Comparison of ENCODE assay signal across 10 mouse cellular contexts in the genomic region with DNA sequence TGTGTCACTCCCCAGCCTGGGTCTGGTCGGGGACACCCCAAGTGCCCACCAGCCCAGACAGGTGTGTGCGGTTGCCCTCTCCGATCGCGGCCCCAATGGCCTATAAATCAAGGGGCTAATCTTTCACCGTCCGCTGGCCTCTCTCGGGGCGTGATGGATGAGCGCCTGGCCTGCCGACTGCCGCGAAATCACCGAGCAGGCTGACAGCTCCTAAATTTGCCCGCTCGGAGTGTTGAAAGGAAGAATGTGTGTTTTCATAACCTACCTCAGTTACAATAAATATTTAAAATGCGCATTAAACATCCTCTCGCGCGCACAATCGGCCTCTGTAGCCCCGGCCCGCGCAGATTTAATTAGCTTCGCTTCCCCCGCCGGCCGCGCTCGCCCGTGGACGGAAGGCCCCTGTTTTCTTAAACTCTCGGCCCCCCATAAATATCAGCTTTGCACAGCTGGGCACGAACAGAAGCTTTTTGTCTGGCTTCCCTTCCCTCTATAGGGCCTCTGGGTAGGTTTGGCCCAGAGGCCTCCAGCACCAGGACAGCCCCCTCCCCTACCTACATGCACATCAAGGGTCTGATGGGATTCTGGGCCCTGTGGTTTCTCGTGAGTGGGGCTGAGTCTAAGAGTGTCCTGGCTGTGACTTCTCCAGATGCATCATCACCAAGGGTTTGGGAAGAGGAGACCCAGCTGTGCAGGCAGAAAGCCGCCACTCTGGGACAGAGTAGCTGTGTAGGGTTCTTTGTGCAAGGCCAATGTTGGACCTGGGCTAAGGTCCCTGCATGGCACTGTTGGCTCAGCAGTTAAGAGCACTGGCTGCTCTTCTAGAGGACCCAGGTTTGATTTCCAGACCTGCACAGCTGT.
DNase-seq lines count a peak whose midpoint lies in the region; ATAC-seq and TF ChIP-seq lines count a peak whose summit lies in the region.
"Had no signal": no experiment of that assay in that cellular context is flagged by ENCODE, and none has a peak within 500 bp of the region (broad histone marks: within the 10 kb centered on the region; RNA-seq: fewer than 3 reads in every experiment).

No protein-coding gene starts in this region.

- H3K27me3 ChIP-seq in intestine, embryonic 14.5 days (replicated peaks; ENCODE audit: control insufficient read depth, insufficient read depth, low read length) = 0 out of 2 replicates have a peak, but pooled peaks cover 3% of the 10 kb centered on the region
- H3K27me3 ChIP-seq in intestine, postnatal 0 days (replicated peaks; ENCODE audit: control insufficient read depth, insufficient read depth, low read length) = peaks cover 4% of the 10 kb centered on the region; the same call in 1 of the 2 replicates
- H3K27me3 ChIP-seq in embryonic facial prominence, embryonic 14.5 days (replicated peaks; ENCODE audit: control insufficient read depth, insufficient read depth, low read length) = peaks cover 14% of the 10 kb centered on the region; the same call in 1 of the 2 replicates
- peaks cover 16% of the 10 kb centered on the region for H3K27me3 ChIP-seq in limb, embryonic 11.5 days (ENCODE audit: control insufficient read depth, insufficient read depth, low read length)
- H3K27me3 ChIP-seq in neural tube, embryonic 14.5 days (ENCODE audit: control insufficient read depth, insufficient read depth, low read length) = peaks cover 2% of the 10 kb centered on the region; the same call in 1 of the 2 replicates

- DNase-seq in intestine, embryonic 14.5 days (ENCODE audit: low spot score) = peak; percentile 57
- peak; percentile 29 for DNase-seq in embryonic facial prominence, embryonic 14.5 days (ENCODE audit: low spot score)
- peak; percentile 82 for DNase-seq in limb, embryonic 11.5 days (ENCODE audit: low spot score)
- DNase-seq in heart, adult 9 months (ENCODE audit: low spot score in 2 of 2) = no peak
- no peak for DNase-seq in adrenal gland, adult 2 months
- no peak for DNase-seq in c-Kit-positive CD71-positive TER-119-positive erythroid progenitor cells, embryonic 14.5 days (ENCODE audit: low spot score)
- DNase-seq: cerebellum, postnatal 14 days; lung, adult 18-20 months had no signal

- H3K9me3 ChIP-seq in intestine, embryonic 14.5 days (ENCODE audit: control insufficient read depth, low read length) = no peaks in the 10 kb centered on the region
- no peaks in the 10 kb centered on the region for H3K9me3 ChIP-seq in intestine, postnatal 0 days (ENCODE audit: control insufficient read depth)
- no peaks in the 10 kb centered on the region for H3K9me3 ChIP-seq in embryonic facial prominence, embryonic 14.5 days (ENCODE audit: control insufficient read depth, low read length)
- H3K9me3 ChIP-seq in limb, embryonic 11.5 days (ENCODE audit: control insufficient read depth, low read length) = no peaks in the 10 kb centered on the region
- H3K9me3 ChIP-seq in neural tube, embryonic 14.5 days (ENCODE audit: control insufficient read depth, low read length) = no peaks in the 10 kb centered on the region

- ATAC-seq in intestine, embryonic 14.5 days (replicated peaks; ENCODE audit: low FRiP score, low TSS enrichment, low read depth) = no peak; the same call in 1 of the 2 replicates
- ATAC-seq in intestine, postnatal 0 days = no peak
- peak; percentile 58; the same call in 1 of the 2 replicates for ATAC-seq in embryonic facial prominence, embryonic 14.5 days (ENCODE audit: low read depth)
- peak; percentile 66 for ATAC-seq in limb, embryonic 11.5 days (ENCODE audit: insufficient number of reproducible peaks, low FRiP score, low TSS enrichment, low read depth)
- peak; percentile 33; the same call in 1 of the 2 replicates for ATAC-seq in neural tube, embryonic 14.5 days (ENCODE audit: low read depth)

- TF ChIP-seq CTCF in intestine, postnatal 0 days (IDR thresholded peaks at IDR 0.05; ENCODE audit: low read depth) = no peak

- H3K36me3 ChIP-seq in intestine, embryonic 14.5 days (ENCODE audit: control insufficient read depth, insufficient read depth, low read length) = no peaks in the 10 kb centered on the region
- H3K36me3 ChIP-seq in intestine, postnatal 0 days (ENCODE audit: control insufficient read depth, insufficient read depth) = no peaks in the 10 kb centered on the region
- H3K36me3 ChIP-seq in embryonic facial prominence, embryonic 14.5 days (ENCODE audit: control insufficient read depth, insufficient read depth, low read length) = no peaks in the 10 kb centered on the region
- no peaks in the 10 kb centered on the region for H3K36me3 ChIP-seq in limb, embryonic 11.5 days (ENCODE audit: control insufficient read depth, insufficient read depth, low read length)
- H3K36me3 ChIP-seq in neural tube, embryonic 14.5 days (ENCODE audit: control insufficient read depth, insufficient read depth, low read length) = no peaks in the 10 kb centered on the region

- no peak overlapping the region for H3K9ac ChIP-seq in intestine, embryonic 14.5 days (ENCODE audit: low read length)
- no peak overlapping the region for H3K9ac ChIP-seq in intestine, postnatal 0 days (ENCODE audit: low read depth, low read length)
- peak overlapping the region; percentile 30; the same call in 1 of the 2 replicates for H3K9ac ChIP-seq in embryonic facial prominence, embryonic 14.5 days (ENCODE audit: low read depth, low read length)
- H3K9ac ChIP-seq in limb, embryonic 11.5 days (ENCODE audit: low read length) = no peak overlapping the region
- no peak overlapping the region; the same call in 1 of the 2 replicates for H3K9ac ChIP-seq in neural tube, embryonic 14.5 days (replicated peaks; ENCODE audit: low read depth, low read length)

- peak overlapping the region; percentile 27; the same call in 1 of the 2 replicates for H3K27ac ChIP-seq in intestine, embryonic 14.5 days (ENCODE audit: low read depth)
- no peak overlapping the region for H3K27ac ChIP-seq in intestine, postnatal 0 days (ENCODE audit: low read depth, low read length)
- H3K27ac ChIP-seq in embryonic facial prominence, embryonic 14.5 days (replicated peaks; ENCODE audit: low read depth, low read length) = no peak overlapping the region
- H3K27ac ChIP-seq in limb, embryonic 11.5 days (replicated peaks; ENCODE audit: low read depth, low read length) = peak overlapping the region; percentile 71
- peak overlapping the region; percentile 52 for H3K27ac ChIP-seq in neural tube, embryonic 14.5 days (ENCODE audit: low read depth, low read length)

- H3K4me2 ChIP-seq in intestine, embryonic 14.5 days (ENCODE audit: low read length) = peak overlapping the region; percentile 30
- no peak overlapping the region; the same call in 1 of the 2 replicates for H3K4me2 ChIP-seq in intestine, postnatal 0 days (replicated peaks; ENCODE audit: low read depth)
- H3K4me2 ChIP-seq in embryonic facial prominence, embryonic 14.5 days (ENCODE audit: low read depth, low read length) = peak overlapping the region; percentile 39
- peak overlapping the region; percentile 31 for H3K4me2 ChIP-seq in limb, embryonic 11.5 days (ENCODE audit: low read depth, severe bottlenecking)
- no peak overlapping the region for H3K4me2 ChIP-seq in neural tube, embryonic 14.5 days (ENCODE audit: low read depth, low read length)

- 6% methylated on average over 36 of the region's 36 CpGs for WGBS in intestine, embryonic 14.5 days
- WGBS in intestine, postnatal 0 days = 32% methylated on average over 36 of the region's 36 CpGs
- WGBS in embryonic facial prominence, embryonic 14.5 days = 22% methylated on average over 36 of the region's 36 CpGs
- WGBS in limb, embryonic 11.5 days = 4% methylated on average over 36 of the region's 36 CpGs
- WGBS in neural tube, embryonic 14.5 days = 8% methylated on average over 36 of the region's 36 CpGs

- H3K4me3 ChIP-seq in intestine, embryonic 14.5 days (ENCODE audit: low read depth, low read length) = no peak overlapping the region
- no peak overlapping the region for H3K4me3 ChIP-seq in intestine, postnatal 0 days (ENCODE audit: low read depth, low read length)
- no peak overlapping the region for H3K4me3 ChIP-seq in embryonic facial prominence, embryonic 14.5 days (ENCODE audit: low read depth, low read length)
- H3K4me3 ChIP-seq in limb, embryonic 11.5 days (ENCODE audit: low read depth, low read length) = 0 out of 2 replicates have a peak overlapping the region, but pooled peaks have one; percentile 2
- H3K4me3 ChIP-seq in neural tube, embryonic 14.5 days (ENCODE audit: low read depth, low read length) = no peak overlapping the region

- peaks cover 14% of the 10 kb centered on the region for H3K4me1 ChIP-seq in intestine, embryonic 14.5 days (replicated peaks; ENCODE audit: control insufficient read depth, insufficient read depth, low read length)
- no peaks in the 10 kb centered on the region for H3K4me1 ChIP-seq in intestine, postnatal 0 days (replicated peaks; ENCODE audit: control insufficient read depth, insufficient read depth, low read length)
- peaks cover 5% of the 10 kb centered on the region; the same call in 1 of the 2 replicates for H3K4me1 ChIP-seq in embryonic facial prominence, embryonic 14.5 days (ENCODE audit: control insufficient read depth, insufficient read depth, low read length)
- H3K4me1 ChIP-seq in limb, embryonic 11.5 days (ENCODE audit: control insufficient read depth, insufficient read depth, low read length) = peaks cover 12% of the 10 kb centered on the region
- H3K4me1 ChIP-seq in neural tube, embryonic 14.5 days (ENCODE audit: control insufficient read depth, insufficient read depth, low read length) = peaks cover 15% of the 10 kb centered on the region

Comparison
In these comparisons a context has a peak if more than half of its experiments do, and no peak if none do; other contexts are left out.
1. H3K27ac ChIP-seq: peak in intestine, embryonic 14.5 days (single experiment), limb, embryonic 11.5 days (single experiment) and neural tube, embryonic 14.5 days (single experiment); none in intestine, postnatal 0 days (single experiment) and embryonic facial prominence, embryonic 14.5 days (single experiment).
2. H3K4me2 ChIP-seq: peak in intestine, embryonic 14.5 days (single experiment), embryonic facial prominence, embryonic 14.5 days (single experiment) and limb, embryonic 11.5 days (single experiment); none in intestine, postnatal 0 days (single experiment) and neural tube, embryonic 14.5 days (single experiment).
3. ATAC-seq: peak in embryonic facial prominence, embryonic 14.5 days (single experiment), limb, embryonic 11.5 days (single experiment) and neural tube, embryonic 14.5 days (single experiment); none in intestine, embryonic 14.5 days (single experiment) and intestine, postnatal 0 days (single experiment).
4. DNase-seq: peak in intestine, embryonic 14.5 days (single experiment), embryonic facial prominence, embryonic 14.5 days (single experiment) and limb, embryonic 11.5 days (single experiment); none in heart, adult 9 months (0 of 2), adrenal gland, adult 2 months (single experiment) and c-Kit-positive CD71-positive TER-119-positive erythroid progenitor cells, embryonic 14.5 days (single experiment).